Mouse (Mus musculus) layer of hippocampus, postnatal 14 days (tissue): Measurements from ENCODE around the gene Impdh1. TPM values are rescaled to one million over a fixed set of nuclear protein-coding genes. Genes with fewer than 3 reads are reported as not detected.
A peak's percentile ranks its signal among the peaks of the same experiment; 100 is the strongest.

Source experiments
- DNase-seq, 2 experiments: peaks; one replicate each; pipeline ENCODE4 v3.0.0; 2021 to 2022; ENCODE audit warnings: low spot score in 2 of 2, mixed read lengths in 1 of 2
- total RNA-seq, 2 experiments: library from RNA; stranded (reverse); gene quantifications; 2 replicates each; pipeline ENCODE4 v1.2.3; 2021

Gene Impdh1
- total RNA-seq, 2 experiments from 2014 or later, result 59.5 to 62.0 TPM

- DNase-seq, result no peak
These were observed 1.9 kb downstream of the Impdh1 start for GRCm38 (mm10) chr6:29214245-29214644.

DNA sequence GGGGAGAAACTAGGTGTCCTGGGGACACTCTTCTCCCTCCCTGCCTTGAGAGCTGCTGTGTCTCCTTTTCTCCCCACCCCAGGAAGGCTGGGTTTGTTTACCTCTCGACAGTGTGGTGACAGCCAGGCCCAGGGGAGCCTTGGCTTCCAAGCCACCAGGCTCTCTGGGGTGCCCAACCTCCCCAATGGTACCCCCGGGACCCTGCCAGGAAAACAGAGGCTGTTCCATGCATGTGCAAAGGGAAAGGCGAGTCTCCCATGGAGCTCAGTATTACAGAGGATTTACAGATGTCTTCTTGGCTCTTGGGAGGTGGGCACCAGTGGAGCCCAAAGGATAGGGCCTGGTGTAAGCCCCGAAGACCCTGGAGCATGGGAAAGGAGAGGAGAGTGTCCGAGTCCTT is 2.7 kb downstream of the Impdh1 start:
- no peak for DNase-seq

GRCm38 (mm10) chr6:29211806-29212492 is 4.2 kb downstream of the Impdh1 start:
- DNase-seq, result peak; percentile 59

DNA sequence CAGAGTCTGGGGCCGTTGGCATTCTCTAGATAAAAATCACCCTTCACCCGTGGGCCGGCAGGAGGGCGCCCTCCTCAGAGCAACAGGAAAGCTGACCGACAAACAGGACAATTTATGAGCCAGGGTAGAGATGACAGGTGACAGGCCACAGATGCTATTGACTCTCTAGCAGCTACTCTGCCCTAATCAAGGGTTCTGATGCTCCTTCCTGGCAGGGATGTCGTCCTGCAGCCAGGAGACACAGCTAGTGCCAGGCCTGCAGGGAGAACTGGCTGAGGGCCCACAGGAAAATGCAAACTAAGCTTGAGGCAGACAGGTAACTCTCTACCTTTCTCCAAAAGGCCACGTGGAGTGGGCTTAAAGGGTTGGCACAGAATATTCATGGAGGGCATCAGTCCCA is 5.0 kb downstream of the Impdh1 start:
- no peak for DNase-seq

DNA sequence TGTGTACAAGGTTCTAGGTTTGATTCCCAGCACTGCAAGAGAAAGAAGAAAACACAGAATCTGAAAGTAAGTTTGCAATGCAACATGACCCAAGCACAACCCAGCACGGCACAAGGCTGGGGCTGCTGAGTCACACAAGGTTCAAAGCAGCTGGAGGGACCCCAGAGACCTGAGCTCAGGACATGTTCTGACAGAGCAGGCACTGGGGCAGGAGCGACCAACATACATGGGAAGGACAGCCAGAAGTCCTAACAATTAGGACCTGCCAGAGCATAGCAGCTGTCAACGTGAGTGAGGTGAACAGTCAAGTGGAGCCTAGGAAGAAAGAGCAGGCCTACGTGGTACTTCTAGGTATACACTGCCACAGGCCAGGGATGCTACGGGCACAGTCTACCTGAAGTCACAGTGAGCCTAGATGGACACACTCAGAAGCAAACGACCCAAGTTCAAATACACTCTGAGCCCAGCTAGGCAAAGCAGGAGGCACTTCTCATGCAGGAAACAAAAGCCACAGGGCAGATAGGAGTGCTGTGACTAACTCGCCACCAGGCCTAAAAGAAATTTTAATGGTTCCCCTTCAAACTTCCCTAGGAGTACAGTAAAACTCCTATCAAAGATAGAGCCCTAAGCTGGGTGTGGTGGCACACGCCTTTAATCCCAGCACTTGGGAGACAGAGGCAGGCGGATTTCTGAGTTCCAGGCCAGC is 5.8 kb downstream of the Impdh1 start:
- no peak for DNase-seq

- DNase-seq, result no peak
These were observed 8.0 kb downstream of the Impdh1 start for GRCm38 (mm10) chr6:29208178-29208577.

DNA sequence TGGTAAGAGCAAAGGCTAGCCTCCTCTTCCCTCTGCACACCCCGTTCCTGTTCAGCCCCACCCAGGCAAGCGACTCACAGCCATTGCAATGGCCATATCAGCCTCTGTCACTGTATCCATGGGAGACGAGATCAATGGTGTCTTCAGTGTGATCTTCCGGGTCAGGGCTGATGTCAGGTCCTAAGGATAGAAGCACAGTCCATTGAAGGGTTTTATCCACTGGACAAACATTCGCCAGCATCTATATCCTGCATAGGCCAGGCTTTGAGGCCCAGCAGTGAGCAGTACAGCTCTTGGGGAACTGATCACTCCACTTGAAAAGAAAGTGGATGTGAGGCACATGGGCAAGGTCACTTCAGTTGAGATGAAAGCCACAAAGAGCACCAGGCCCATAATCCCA is 9.1 kb downstream of the Impdh1 start:
- no peak for DNase-seq

DNA sequence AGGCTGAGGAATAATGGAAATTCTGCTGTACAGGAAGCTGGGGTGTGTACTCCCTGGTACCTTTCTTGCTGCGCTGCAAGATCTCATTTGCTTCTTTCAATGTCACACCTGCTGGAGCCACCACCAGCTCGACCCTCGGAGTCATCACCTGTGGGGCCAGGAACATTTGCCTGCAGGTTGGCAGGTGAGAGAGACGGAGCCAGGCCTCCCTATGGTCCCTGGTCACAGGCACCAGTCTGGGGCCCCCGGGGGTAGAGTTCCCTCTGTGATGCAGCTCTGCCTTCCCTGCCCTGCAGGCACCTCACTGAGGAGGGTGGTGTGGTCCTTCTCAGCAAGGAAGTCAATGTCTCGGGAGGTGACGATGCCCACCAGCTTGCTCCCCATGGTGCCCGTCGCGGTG is 10.2 kb downstream of the Impdh1 start:
- no peak for DNase-seq

- peak; percentile 49 to 51 for DNase-seq
These were observed 11.1 kb downstream of the Impdh1 start for GRCm38 (mm10) chr6:29204932-29205614.

DNA sequence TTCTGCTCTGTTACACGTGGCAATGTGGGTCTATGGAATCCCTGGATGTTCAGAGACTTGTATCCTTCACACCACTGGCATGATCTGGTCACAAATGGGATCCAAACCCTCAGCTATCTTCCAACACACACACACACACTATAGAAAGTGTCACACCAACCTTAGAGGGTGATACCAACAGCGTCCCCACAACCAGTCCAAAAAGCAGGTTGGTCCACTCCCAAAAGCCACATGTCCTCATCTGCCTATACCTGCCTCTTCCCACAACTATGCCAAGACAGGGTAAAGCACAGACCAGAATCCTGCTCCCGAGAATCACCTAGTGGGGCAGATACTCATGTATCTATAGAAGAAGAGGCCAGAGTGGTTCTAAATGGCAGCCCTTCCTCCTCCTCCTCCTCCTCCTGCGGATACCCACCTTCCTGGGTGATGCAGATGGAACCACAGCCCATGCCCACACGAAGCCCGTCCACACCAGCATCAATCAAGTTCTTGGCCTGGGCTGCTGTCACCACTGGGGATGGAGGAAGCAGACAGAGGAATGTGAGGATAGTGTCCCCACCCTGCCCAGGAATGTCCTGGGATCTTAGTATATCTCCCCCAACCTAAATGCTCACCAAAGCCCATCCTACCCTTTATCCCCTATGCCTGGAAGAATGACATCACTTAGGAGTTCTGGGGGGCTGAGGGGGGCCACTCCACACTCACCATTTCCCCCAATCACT is 12.1 kb downstream of the Impdh1 start:
- no peak for DNase-seq

DNA sequence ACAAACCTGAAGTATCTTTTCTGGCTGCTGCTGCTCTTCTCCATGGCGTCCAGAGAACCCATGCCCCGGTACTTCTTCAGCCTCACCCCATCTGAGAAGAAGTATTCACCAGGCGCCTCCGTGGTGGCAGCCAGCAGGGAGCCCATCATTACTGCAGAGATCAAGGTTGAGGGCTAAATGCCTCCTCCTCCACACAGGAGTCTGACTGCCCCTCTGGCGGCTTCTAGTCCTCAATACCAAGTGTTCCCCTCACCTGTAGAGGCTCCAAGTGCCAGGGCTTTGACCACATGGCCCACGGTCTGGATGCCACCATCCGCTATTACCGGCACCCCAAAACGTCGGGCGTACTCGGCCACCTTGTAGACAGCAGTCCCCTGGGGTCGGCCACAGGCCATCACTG is 13.1 kb downstream of the Impdh1 start:
- DNase-seq, result no peak

- no peak for DNase-seq
These were observed 14.2 kb downstream of the Impdh1 start for GRCm38 (mm10) chr6:29201988-29202387.

GRCm38 (mm10) chr6:29201341-29201740 is 14.8 kb downstream of the Impdh1 start:
- no peak for DNase-seq

DNA sequence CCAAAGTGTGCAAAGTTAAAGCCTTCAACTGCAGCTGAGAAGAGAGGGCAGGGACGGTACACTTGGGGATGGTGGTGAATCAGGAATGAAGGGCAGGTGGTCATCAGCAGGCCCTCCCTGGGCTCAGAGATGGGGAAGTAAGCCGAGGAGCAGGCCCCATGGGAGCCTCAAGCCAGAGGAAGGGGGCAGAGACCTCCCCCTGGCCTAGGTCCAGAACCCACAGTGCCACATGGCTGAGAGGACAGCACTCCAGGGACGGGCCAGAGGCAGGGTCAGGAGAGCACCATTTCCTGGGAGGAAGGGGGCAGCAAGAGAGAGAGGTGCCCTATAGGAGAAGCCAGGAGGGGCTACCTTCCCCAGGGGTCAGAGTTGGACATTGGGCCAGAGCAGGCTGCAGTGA is 15.7 kb downstream of the Impdh1 start:
- no peak for DNase-seq

GRCm38 (mm10) chr6:29199223-29199855 is 16.8 kb downstream of the Impdh1 start:
- DNase-seq, result no peak

DNA sequence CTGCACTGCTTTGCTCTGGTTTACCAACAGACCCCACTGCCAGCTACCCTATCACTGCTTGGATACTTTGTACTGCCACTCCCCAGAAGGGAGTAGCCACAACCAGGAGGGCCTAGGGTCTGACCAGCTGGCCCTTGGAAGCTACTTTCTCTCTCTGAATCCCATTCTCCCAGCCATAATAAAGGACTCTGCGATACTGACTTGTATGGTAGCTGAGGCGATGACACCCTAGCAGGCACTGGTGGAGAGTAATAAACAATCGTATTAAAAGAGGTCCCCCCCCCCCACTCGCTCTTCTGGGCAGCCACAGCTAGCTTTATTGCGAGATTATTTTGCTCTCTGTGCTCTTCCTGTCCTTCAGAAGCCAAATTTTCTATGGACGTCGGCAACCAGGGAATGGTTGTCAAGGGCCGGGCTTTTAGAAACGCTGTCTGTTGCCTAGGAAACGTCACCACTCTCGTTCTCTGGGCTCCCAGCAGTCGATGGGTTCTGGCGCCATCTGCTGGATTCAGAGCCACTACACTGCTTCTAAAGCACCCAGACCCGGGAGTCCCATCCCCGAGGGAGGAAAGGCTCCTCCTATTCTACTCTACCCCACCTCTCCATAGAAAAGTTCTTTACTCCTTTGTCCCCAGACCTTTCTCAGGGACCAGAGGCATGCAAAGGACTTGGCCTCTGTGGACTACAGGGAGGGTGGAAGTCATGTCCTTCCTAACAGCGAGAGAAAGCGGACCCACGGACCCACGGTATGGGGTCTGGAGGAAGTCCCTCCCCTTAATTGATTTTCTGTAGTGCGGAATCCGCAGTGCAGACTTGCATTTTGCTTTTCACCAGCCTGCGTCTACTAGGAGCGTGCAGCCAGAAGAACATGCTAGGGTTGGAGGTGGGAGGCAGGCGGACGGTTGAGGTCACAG is 17.6 kb downstream of the Impdh1 start:
- DNase-seq, result peak; percentile 87 to 96

DNA sequence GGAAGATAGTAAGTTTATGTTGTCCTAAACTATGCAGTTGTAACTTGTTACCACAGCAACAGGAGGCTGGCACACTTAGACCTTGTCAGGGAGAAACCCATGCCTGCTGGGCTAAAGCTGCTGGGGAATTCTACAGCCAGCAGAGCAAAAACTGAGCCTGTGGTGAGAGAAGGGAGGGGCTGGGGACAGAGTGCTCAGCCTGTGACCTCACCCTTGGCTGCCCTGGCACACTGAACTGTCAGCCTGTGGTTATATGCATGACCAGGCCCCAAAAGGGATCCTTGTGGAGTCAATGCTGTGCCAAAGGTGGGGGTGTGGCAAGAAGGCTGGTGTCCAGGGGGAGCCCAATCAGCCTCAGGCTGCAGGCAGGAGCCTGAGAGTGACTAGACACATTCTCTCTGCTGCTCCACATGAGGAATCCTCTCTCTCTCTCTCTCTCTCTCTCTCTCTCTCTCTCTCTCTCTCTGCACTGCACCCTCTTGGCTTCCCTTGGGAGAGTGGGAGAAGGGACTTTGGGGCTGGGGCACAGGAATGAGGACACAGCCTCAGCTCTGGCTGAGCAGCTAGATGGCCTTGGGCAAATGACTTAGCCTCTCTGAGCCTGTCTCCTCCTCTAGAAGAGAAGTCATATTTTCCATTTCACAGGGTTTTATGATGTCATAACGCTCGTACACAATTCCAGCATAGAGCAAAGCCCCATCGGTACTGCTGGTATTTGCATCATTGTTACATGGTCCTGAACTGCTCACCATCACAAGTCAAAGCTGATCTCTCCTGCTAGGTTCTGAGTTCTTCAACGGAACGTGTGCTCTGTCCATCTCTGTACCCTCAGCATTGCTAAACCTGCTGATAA is 20.1 kb downstream of the Impdh1 start:
- DNase-seq, result peak in 1 of 2 experiments; percentile 1

DNA sequence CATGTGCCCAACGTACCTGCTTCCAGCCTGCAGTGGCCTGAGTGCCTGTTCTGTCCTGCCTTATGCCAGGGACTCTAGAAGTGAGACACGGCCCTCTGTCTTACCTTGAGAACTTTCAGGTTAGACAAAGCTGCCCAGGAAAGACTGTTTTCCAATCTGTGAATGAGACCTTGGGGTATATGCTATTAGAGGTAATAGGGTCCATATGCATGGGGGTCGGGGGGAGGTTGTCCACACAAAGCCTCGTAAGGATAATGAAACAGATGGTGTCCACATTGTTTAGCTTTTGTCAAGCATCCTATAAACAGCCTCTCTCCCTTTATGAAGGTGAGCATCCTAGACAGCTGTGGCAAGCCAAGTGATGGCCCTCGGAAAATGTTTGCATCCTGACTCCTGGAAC is 21.0 kb downstream of the Impdh1 start:
- no peak for DNase-seq
